Mouse (Mus musculus) MEL (cell line): ENCODE measurements around the gene Fam228b.

Experiments
- CHD1 ChIP-seq: IDR thresholded peaks from 2 replicates; pipeline ENCODE4 v1.6.1; 2012; ENCODE audit warnings: low read depth, mild to moderate bottlenecking, inconsistent platforms, low read length, improper control_type of control experiment
- CHD2 ChIP-seq: IDR thresholded peaks from 2 replicates; pipeline ENCODE4 v1.6.1; 2011; ENCODE audit warnings: low read length, improper control_type of control experiment
- CTCF ChIP-seq, 3 experiments: IDR thresholded peaks in 2 of 3; conservative IDR thresholded peaks in 1 of 3; 2 replicates each; pipeline ENCODE4 v1.5.1; 2011 to 2012; ENCODE audit warnings: low read length in 3 of 3, low read depth in 2 of 3, mild to moderate bottlenecking in 2 of 3, improper control_type of control experiment in 1 of 3, inconsistent platforms in 1 of 3, mixed read lengths in 1 of 3, moderate library complexity in 1 of 3; ENCODE audit not compliant: control insufficient read depth in 1 of 3, insufficient read depth in 1 of 3, poor library complexity in 1 of 3, severe bottlenecking in 1 of 3
- EP300 ChIP-seq, 2 experiments: IDR thresholded peaks; 2 replicates each; pipeline ENCODE4 v1.6.1; 2011; ENCODE audit warnings: improper control_type of control experiment in 2 of 2, low read length in 2 of 2, low read depth in 1 of 2, mild to moderate bottlenecking in 1 of 2
- GATA1 ChIP-seq: IDR thresholded peaks from 2 replicates; pipeline ENCODE4 v1.6.1; 2011; ENCODE audit warnings: low read depth, low read length, improper control_type of control experiment
- MAX ChIP-seq: IDR thresholded peaks from 2 replicates; pipeline ENCODE4 v1.6.1; 2011; ENCODE audit warnings: low read length, improper control_type of control experiment
- MYC ChIP-seq: IDR thresholded peaks from 2 replicates; pipeline ENCODE4 v1.6.1; 2011; ENCODE audit warnings: low read depth, mild to moderate bottlenecking, low read length, improper control_type of control experiment, moderate library complexity
- POLR2A ChIP-seq, 2 experiments: IDR thresholded peaks; 2 replicates each; pipeline ENCODE4 v1.6.1; 2011 to 2012; ENCODE audit warnings: low read length in 2 of 2, mild to moderate bottlenecking in 2 of 2, control low read depth in 1 of 2, improper control_type of control experiment in 1 of 2, low read depth in 1 of 2, moderate library complexity in 1 of 2; ENCODE audit not compliant: control insufficient read depth in 1 of 2, insufficient read depth in 1 of 2, poor library complexity in 1 of 2
- ZNF384 ChIP-seq: IDR thresholded peaks from 2 replicates; pipeline ENCODE4 v1.6.1; 2012; ENCODE audit warnings: low read depth, mild to moderate bottlenecking, inconsistent platforms, low read length, improper control_type of control experiment

GRCm38 (mm10) chr12:4691193-4691592 lies 77.9 kb downstream of the Fam228b start:
- TF ChIP-seq ZNF384: no peak
- no peak for TF ChIP-seq CHD2
- TF ChIP-seq GATA1: no peak
- no peak for TF ChIP-seq POLR2A (IDR thresholded peaks at IDR 0.05; ENCODE audit: control insufficient read depth in 1 of 2, insufficient read depth in 1 of 2, low read depth in 1 of 2, low read length in 2 of 2, poor library complexity in 1 of 2)
- TF ChIP-seq CTCF (IDR thresholded peaks at IDR 0.05 in 2 of 3, conservative IDR thresholded peaks at IDR 0.05 in 1 of 3; ENCODE audit: control insufficient read depth in 1 of 3, insufficient read depth in 1 of 3, low read depth in 2 of 3, low read length in 3 of 3, poor library complexity in 1 of 3, severe bottlenecking in 1 of 3): no peak
- TF ChIP-seq CHD1: no peak
- TF ChIP-seq MAX: no peak
- no peak for TF ChIP-seq EP300 (IDR thresholded peaks at IDR 0.05; ENCODE audit: low read depth in 1 of 2, low read length in 2 of 2)
- TF ChIP-seq MYC: no peak
